Mouse (Mus musculus) C2C12 (cell line): ENCODE measurements around the gene Gm12216.

ENCODE experiments used
- CEBPB ChIP-seq: IDR thresholded peaks from one replicate; pipeline ENCODE4 v1.6.1; 2011; ENCODE audit warnings: low read depth, mild to moderate bottlenecking, control low read depth, moderate library complexity
- CTCF ChIP-seq: IDR thresholded peaks from one replicate; pipeline ENCODE4 v1.5.1; 2011; ENCODE audit not compliant: control insufficient read depth, insufficient read depth, insufficient read length
- MYOD1 ChIP-seq: IDR thresholded peaks from one replicate; pipeline ENCODE4 v1.6.1; 2011; ENCODE audit warnings: low read depth; ENCODE audit not compliant: control insufficient read depth, insufficient read length
- MYOG ChIP-seq: IDR thresholded peaks from one replicate; pipeline ENCODE4 v1.6.1; 2011; ENCODE audit not compliant: control insufficient read depth, insufficient read length; ENCODE audit errors: extremely low read depth
- USF1 ChIP-seq: IDR thresholded peaks from one replicate; pipeline ENCODE4 v1.6.1; 2011; ENCODE audit warnings: low read depth, mild to moderate bottlenecking, control low read depth, moderate library complexity

- TF ChIP-seq MYOD1: no peak
- no peak for TF ChIP-seq CEBPB
- TF ChIP-seq CTCF: no peak
- no peak for TF ChIP-seq USF1
- TF ChIP-seq MYOG: no peak
Observed at GRCm38 (mm10) chr11:53819511-53819910, 39.5 kb downstream of the Gm12216 start.
